Mouse (Mus musculus) stomach, embryonic 16.5 days (tissue): ENCODE measurements around the gene Ireb2. TPM values are rescaled to one million over a fixed set of nuclear protein-coding genes. Genes with fewer than 3 reads are reported as not detected.
A peak's percentile ranks its signal among the peaks of the same experiment; 100 is the strongest.
"Not testable (repeated sequence)": the region's sequence is repeated elsewhere in the genome, so short reads cannot be mapped to it uniquely, and the experiment has no call there.

Source experiments
- ATAC-seq: fragments of 200-750 bp; cut with Nextera tagmentation; 2 replicates; pipeline ENCODE4 v1.8.0; 2017; ENCODE audit warnings: moderate number of reproducible peaks, moderate TSS enrichment; ENCODE audit not compliant: insufficient read depth, low FRiP score
- H3K27ac ChIP-seq: fragments of 300-500 bp; sonication (generic); 2 replicates; pipeline ENCODE4 v1.5.1; 2014; ENCODE audit warnings: low read length
- H3K27me3 ChIP-seq: fragments of 300-500 bp; sonication (generic); 2 replicates; pipeline ENCODE4 v1.6.1; 2014; ENCODE audit warnings: low read length, control low read depth, mixed read lengths; ENCODE audit not compliant: control insufficient read depth, insufficient read depth
- H3K36me3 ChIP-seq: fragments of 300-500 bp; sonication (generic); 2 replicates; pipeline ENCODE4 v1.6.1; 2014; ENCODE audit warnings: low read length; ENCODE audit not compliant: control insufficient read depth, insufficient read depth
- H3K4me1 ChIP-seq: fragments of 300-500 bp; sonication (generic); 2 replicates; pipeline ENCODE4 v1.6.1; 2014; ENCODE audit warnings: low read length, control low read depth, mixed read lengths; ENCODE audit not compliant: control insufficient read depth, insufficient read depth
- H3K4me2 ChIP-seq: fragments of 300-500 bp; sonication (generic); 2 replicates; pipeline ENCODE4 v1.6.1; 2014; ENCODE audit warnings: low read depth, low read length, mixed read lengths
- H3K4me3 ChIP-seq: fragments of 300-500 bp; sonication (generic); replicated peaks from 2 replicates; pipeline ENCODE4 v1.5.1; 2014; ENCODE audit warnings: mild to moderate bottlenecking, low read length
- H3K9ac ChIP-seq: fragments of 300-500 bp; sonication (generic); 2 replicates; pipeline ENCODE4 v1.6.1; 2014; ENCODE audit warnings: low read length
- H3K9me3 ChIP-seq: fragments of 300-500 bp; sonication (generic); replicated peaks from 2 replicates; pipeline ENCODE4 v1.6.1; 2016; ENCODE audit warnings: low read length, control low read depth; ENCODE audit not compliant: control insufficient read depth
- WGBS: fragments of 180-500 bp; shearing (Covaris S2); extraction: QIAGEN DNeasy Blood & Tissue Kit; methylation state at CpG from one replicate; pipeline ENCODE4 v1.1.7; 2014; 5-methylcytosine and 5-hydroxymethylcytosine counted together
- polyA plus RNA-seq: library from polyadenylated mRNA; unstranded; fragments of >200 nt; fragmentation: Nextera tagmentation; extraction: Ambion mirVana; gene quantifications from 2 replicates; pipeline ENCODE4 v1.2.1, GENCODE M21; 2015

Gene Ireb2
- polyA plus RNA-seq, 1 experiment from 2014 or later = 31.5 TPM

DNA sequence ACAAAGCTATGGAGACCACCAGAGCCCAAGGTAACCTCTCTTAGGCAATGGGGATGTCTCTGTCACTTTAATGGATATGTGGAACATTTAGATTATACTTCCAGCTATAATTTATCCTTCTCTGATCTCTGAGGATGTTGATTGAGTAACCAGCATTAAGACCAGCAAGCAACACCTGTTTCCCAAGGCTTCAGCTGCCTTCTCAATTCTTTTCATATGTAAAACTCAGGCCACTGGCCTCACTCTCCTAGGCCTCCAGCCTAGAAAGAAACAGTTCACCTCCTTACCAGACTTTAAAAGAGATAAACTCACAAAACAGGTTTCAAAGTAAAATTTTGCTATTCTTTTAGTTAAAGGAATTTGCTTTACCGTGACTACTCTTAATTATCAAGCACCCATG lies 23.4 kb upstream of the Ireb2 start:
- Histone ChIP-seq H3K4me1 (no peaks in the 10 kb centered on the region), H3K27ac (no peak overlapping the region), H3K9ac (no peak overlapping the region), H3K4me2 (no peak overlapping the region), H3K27me3 (no peaks in the 10 kb centered on the region), H3K36me3 (no peaks in the 10 kb centered on the region), H3K9me3 (no peaks in the 10 kb centered on the region), H3K4me3 (no peak overlapping the region)
- ATAC-seq = no peak
- WGBS = 79% methylated on average over 1 of the region's 1 CpGs

- H3K4me2 ChIP-seq = no peak overlapping the region
- H3K36me3 ChIP-seq = no peaks in the 10 kb centered on the region
- H3K9me3 ChIP-seq = no peaks in the 10 kb centered on the region
- no peak overlapping the region for H3K9ac ChIP-seq
- H3K4me3 ChIP-seq = no peak overlapping the region
- no peak overlapping the region for H3K27ac ChIP-seq
- no peak for ATAC-seq
- H3K27me3 ChIP-seq = no peaks in the 10 kb centered on the region
- H3K4me1 ChIP-seq = no peaks in the 10 kb centered on the region
- WGBS = 70% methylated on average over 5 of the region's 5 CpGs
Measured at GRCm38 (mm10) chr9:54842311-54842710, 21.3 kb upstream of the Ireb2 start.

DNA sequence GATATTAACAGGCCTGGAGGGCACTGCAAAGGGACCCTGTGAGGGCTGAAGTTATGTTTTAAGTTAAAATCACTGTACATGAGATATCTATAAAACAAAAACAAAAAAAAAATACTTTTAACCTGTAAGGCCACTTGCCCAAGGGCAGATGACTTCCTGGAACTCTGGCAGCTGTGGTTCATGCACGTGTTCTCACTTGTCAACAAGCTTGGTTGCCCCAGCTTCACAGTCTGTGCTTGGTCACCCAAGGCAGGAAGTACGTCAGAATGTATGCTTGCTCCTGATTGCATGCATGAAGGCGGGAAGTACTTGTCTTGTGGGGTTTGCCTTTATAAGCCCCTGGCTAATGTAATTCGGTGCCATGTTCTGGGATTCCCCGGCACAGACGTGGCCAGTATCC lies 19.7 kb upstream of the Ireb2 start:
- Histone ChIP-seq H3K4me3 (no peak overlapping the region), H3K27me3 (no peaks in the 10 kb centered on the region), H3K4me2 (no peak overlapping the region), H3K27ac (no peak overlapping the region), H3K9ac (no peak overlapping the region), H3K9me3 (no peaks in the 10 kb centered on the region), H3K4me1 (no peaks in the 10 kb centered on the region), H3K36me3 (no peaks in the 10 kb centered on the region)
- 56% methylated on average over 6 of the region's 6 CpGs for WGBS
- no peak for ATAC-seq

GRCm38 (mm10) chr9:54844556-54845176 lies 18.9 kb upstream of the Ireb2 start:
- 40% methylated on average over 3 of the region's 3 CpGs for WGBS
- peak; percentile 72; the same call in 1 of the 2 replicates for ATAC-seq

DNA sequence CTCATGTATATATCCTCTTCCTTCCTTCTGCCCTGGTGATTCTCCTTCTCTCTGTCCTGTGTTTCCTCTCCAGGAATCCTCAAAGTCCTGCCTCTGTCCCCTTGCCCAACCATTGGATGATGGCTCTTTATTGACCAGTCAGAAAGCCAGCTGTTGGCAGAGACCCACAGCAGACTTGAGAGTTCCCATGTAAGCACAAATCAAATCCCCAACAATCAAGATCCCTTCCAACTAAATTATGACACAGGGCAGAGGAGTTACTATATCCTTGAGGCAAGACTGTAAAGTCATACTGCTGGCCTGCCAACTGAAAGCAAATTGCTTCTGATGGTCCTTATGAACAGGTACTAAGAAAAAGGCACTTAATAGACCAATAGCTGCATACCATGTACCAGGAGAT lies 15.4 kb upstream of the Ireb2 start:
- Histone ChIP-seq H3K4me3 (no peak overlapping the region), H3K9me3 (no peaks in the 10 kb centered on the region), H3K4me1 (no peaks in the 10 kb centered on the region), H3K4me2 (no peak overlapping the region), H3K36me3 (no peaks in the 10 kb centered on the region), H3K9ac (no peak overlapping the region), H3K27me3 (no peaks in the 10 kb centered on the region), H3K27ac (no peak overlapping the region)
- no peak for ATAC-seq

More at GRCm38 (mm10) chr9:54844556-54845176, 18.9 kb upstream of the Ireb2 start:
- no peak overlapping the region for H3K4me2 ChIP-seq
- H3K27me3 ChIP-seq = no peaks in the 10 kb centered on the region
- H3K4me3 ChIP-seq = no peak overlapping the region
- no peak overlapping the region for H3K27ac ChIP-seq
- no peak overlapping the region for H3K9ac ChIP-seq
- no peaks in the 10 kb centered on the region for H3K9me3 ChIP-seq
- no peaks in the 10 kb centered on the region for H3K4me1 ChIP-seq
- H3K36me3 ChIP-seq = no peaks in the 10 kb centered on the region

GRCm38 (mm10) chr9:54853036-54853435 lies 10.6 kb upstream of the Ireb2 start:
- not testable (repeated sequence) for H3K27me3 ChIP-seq, H3K4me1 ChIP-seq, ATAC-seq, H3K27ac ChIP-seq, H3K4me2 ChIP-seq, H3K9me3 ChIP-seq, H3K36me3 ChIP-seq, H3K9ac ChIP-seq, H3K4me3 ChIP-seq
- 63% methylated on average over 6 of the region's 6 CpGs for WGBS

DNA sequence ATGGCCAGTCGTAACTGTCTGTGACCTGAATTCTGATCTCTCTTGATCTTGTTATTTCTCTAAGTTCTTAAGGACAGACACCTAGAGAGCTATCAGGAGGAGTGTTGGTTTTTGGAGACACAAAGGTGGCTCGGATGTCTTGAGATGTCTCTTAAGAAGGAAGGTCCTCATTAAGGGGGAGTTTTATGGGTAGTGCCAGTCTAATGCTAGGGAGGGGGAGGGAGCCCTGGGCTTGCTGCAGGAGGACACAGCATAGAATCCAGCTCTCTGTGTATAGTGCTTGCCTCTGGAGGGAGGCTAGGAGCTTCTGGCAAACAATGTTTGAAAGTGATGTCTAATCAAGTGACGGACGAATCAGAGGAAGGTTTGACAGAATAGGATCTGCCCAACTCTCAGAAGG lies 10.0 kb upstream of the Ireb2 start:
- no peak overlapping the region for H3K27ac ChIP-seq
- no peak overlapping the region for H3K4me2 ChIP-seq
- no peaks in the 10 kb centered on the region for H3K9me3 ChIP-seq
- H3K36me3 ChIP-seq = no peaks in the 10 kb centered on the region
- no peak overlapping the region for H3K9ac ChIP-seq
- no peaks in the 10 kb centered on the region for H3K27me3 ChIP-seq
- no peak for ATAC-seq
- H3K4me3 ChIP-seq = no peak overlapping the region
- no peaks in the 10 kb centered on the region for H3K4me1 ChIP-seq
- WGBS = 47% methylated on average over 4 of the region's 4 CpGs

DNA sequence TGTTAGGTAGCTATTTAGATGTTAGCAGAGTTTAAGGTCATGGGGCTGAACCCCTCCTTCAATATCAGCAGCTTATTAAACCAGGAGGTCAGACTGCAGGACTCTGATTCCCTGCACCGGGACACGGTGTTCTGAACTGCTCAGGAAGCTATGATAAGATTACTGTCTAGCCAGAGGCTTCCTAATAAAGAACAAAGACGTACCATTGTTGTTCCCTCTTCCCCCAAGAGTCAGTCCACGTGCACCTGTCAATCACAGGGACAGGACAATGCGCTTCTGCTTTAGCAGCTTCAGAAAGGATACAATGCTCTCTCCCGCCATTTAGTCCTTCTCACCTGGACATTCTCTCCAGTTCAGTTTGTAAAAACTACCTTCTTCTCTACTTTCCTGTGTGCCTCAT lies 8.0 kb upstream of the Ireb2 start:
- no peak overlapping the region for H3K4me2 ChIP-seq
- 44% methylated on average over 6 of the region's 6 CpGs for WGBS
- H3K9ac ChIP-seq = no peak overlapping the region
- H3K36me3 ChIP-seq = no peaks in the 10 kb centered on the region
- no peak overlapping the region for H3K27ac ChIP-seq
- no peak overlapping the region for H3K4me3 ChIP-seq
- no peaks in the 10 kb centered on the region for H3K27me3 ChIP-seq
- H3K9me3 ChIP-seq = no peaks in the 10 kb centered on the region
- no peaks in the 10 kb centered on the region for H3K4me1 ChIP-seq
- no peak for ATAC-seq

- Histone ChIP-seq H3K4me1 (no peaks in the 10 kb centered on the region), H3K36me3 (no peaks in the 10 kb centered on the region), H3K4me3 (no peak overlapping the region), H3K9me3 (no peaks in the 10 kb centered on the region), H3K27ac (no peak overlapping the region), H3K4me2 (no peak overlapping the region), H3K9ac (no peak overlapping the region), H3K27me3 (no peaks in the 10 kb centered on the region)
- no peak for ATAC-seq
- WGBS = 79% methylated on average over 6 of the region's 6 CpGs
Measured at GRCm38 (mm10) chr9:54856121-54856520, 7.5 kb upstream of the Ireb2 start.

DNA sequence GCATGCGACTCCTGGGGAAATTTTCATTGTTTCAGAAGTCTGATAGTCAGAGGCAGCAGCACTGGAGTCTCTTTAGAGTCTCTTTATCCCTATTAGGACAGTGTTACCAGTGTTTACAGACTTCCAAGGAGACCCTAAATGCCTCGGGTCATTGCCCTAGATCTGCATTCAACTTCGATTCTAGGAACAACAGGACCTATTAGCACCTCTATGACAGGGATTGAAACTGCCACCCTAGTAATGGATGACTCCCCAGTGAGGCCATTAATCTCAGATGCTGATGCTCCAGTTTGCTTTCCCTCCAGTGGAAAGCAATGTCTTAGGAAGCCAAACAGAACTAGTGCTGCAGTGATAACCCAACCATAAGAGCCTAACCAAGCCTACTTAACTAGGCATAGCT lies 6.1 kb upstream of the Ireb2 start:
- H3K27me3 ChIP-seq = no peaks in the 10 kb centered on the region
- H3K4me1 ChIP-seq = no peaks in the 10 kb centered on the region
- no peaks in the 10 kb centered on the region for H3K9me3 ChIP-seq
- ATAC-seq = no peak
- H3K9ac ChIP-seq = no peak overlapping the region
- H3K4me3 ChIP-seq = no peak overlapping the region
- no peak overlapping the region for H3K27ac ChIP-seq
- H3K4me2 ChIP-seq = no peak overlapping the region
- WGBS = 24% methylated on average over 3 of the region's 3 CpGs
- H3K36me3 ChIP-seq = no peaks in the 10 kb centered on the region
